Mouse (Mus musculus) liver, postnatal 0 days (tissue): ENCODE results near the gene Nyap2.

Experiments used
- CTCF ChIP-seq: sonication (generic); IDR thresholded peaks from 2 replicates; pipeline ENCODE4 v1.5.1; 2016; ENCODE audit warnings: antibody characterized with exemption, low read depth
- EP300 ChIP-seq: IDR thresholded peaks from 2 replicates; pipeline ENCODE4 v1.6.1; 2016; ENCODE audit warnings: antibody characterized with exemption, low read depth, mild to moderate bottlenecking

DNA sequence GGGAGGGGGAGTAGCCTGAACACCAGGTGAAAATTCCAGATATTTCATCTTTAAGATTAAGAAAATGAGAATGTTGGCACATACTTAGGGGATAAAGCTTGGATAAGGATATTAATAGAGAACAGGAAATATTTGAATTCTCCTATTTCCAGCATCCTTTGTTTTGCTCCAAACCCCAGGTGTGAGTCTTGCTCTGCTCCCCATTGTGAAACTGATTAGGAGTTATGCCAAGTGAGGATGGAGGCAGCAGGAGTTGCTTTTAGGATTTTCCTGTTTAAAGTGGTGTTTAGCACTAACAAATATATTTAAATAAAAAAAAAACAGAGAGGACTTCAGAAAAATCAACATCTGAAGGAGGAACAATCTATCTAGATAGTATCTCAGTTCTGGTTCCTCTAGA, 68.8 kb downstream of the Nyap2 start:
- no peak for TF ChIP-seq EP300
- no peak for TF ChIP-seq CTCF
